Mouse (Mus musculus) midbrain, postnatal 0 days (tissue): ENCODE results near the gene Atp11c. TPM values are rescaled to one million over a fixed set of nuclear protein-coding genes. Genes with fewer than 3 reads are reported as not detected.

Experiments
- ATAC-seq: fragments of 200-750 bp; cut with Nextera tagmentation; 2 replicates; pipeline ENCODE4 v1.8.0; 2017; ENCODE audit warnings: moderate number of reproducible peaks, mild to moderate bottlenecking, moderate TSS enrichment, moderate library complexity; ENCODE audit not compliant: low FRiP score
- DNase-seq: peaks from one replicate; pipeline ENCODE4 v3.0.0-alpha.2; 2015; ENCODE audit warnings: low spot score
- H3K27ac ChIP-seq: fragments of 300-500 bp; sonication (generic); 2 replicates; pipeline ENCODE4 v1.5.1; 2014; ENCODE audit warnings: low read depth, mild to moderate bottlenecking, low read length, mixed read lengths
- H3K27me3 ChIP-seq: fragments of 300-500 bp; sonication (generic); 2 replicates; pipeline ENCODE4 v1.6.1; 2014; ENCODE audit warnings: low read length, control low read depth, mixed read lengths; ENCODE audit not compliant: insufficient read depth
- H3K36me3 ChIP-seq: fragments of 300-500 bp; sonication (generic); 2 replicates; pipeline ENCODE4 v1.6.1; 2014; ENCODE audit warnings: low read length, control low read depth, mixed read lengths; ENCODE audit not compliant: insufficient read depth
- H3K4me1 ChIP-seq: fragments of 300-500 bp; sonication (generic); 2 replicates; pipeline ENCODE4 v1.6.1; 2014; ENCODE audit warnings: mild to moderate bottlenecking, control low read depth, antibody characterized with exemption, low read length, mixed read lengths; ENCODE audit not compliant: insufficient read depth
- H3K4me2 ChIP-seq: fragments of 300-500 bp; sonication (generic); 2 replicates; pipeline ENCODE4 v1.6.1; 2014; ENCODE audit warnings: low read depth, mild to moderate bottlenecking, low read length, mixed read lengths; ENCODE audit not compliant: poor library complexity, severe bottlenecking
- H3K4me3 ChIP-seq: fragments of 300-500 bp; sonication (generic); 2 replicates; pipeline ENCODE4 v1.5.1; 2014; ENCODE audit warnings: low read depth, mild to moderate bottlenecking, low read length, moderate library complexity
- H3K9ac ChIP-seq: fragments of 300-500 bp; sonication (generic); replicated peaks from 2 replicates; pipeline ENCODE4 v1.6.1; 2014; ENCODE audit warnings: mild to moderate bottlenecking, low read length, moderate library complexity, mixed read lengths; ENCODE audit not compliant: poor library complexity, severe bottlenecking
- H3K9me3 ChIP-seq: fragments of 300-500 bp; sonication (generic); 2 replicates; pipeline ENCODE4 v1.6.1; 2016; ENCODE audit warnings: low read length, control low read depth
- CTCF ChIP-seq: IDR thresholded peaks from 2 replicates; pipeline ENCODE4 v1.5.1; 2016; ENCODE audit warnings: antibody characterized with exemption, mild to moderate bottlenecking
- WGBS: fragments of 180-500 bp; shearing (Covaris S2); extraction: QIAGEN DNeasy Blood & Tissue Kit; methylation state at CpG from one replicate; pipeline ENCODE4 v1.1.7; 2014; 5-methylcytosine and 5-hydroxymethylcytosine counted together
- polyA plus RNA-seq: library from polyadenylated mRNA; unstranded; fragments of >200 nt; fragmentation: Nextera tagmentation; extraction: Ambion mirVana; gene quantifications from 2 replicates; pipeline ENCODE4 v1.2.1, GENCODE M21; 2015
- total RNA-seq: library from RNA; depleted of rRNA; stranded (reverse); fragments of >200 nt; gene quantifications from 2 replicates; pipeline ENCODE4 v1.2.3, GENCODE M21; 2014

Atp11c gene
- total and polyA plus RNA-seq, 2 experiments from 2014 or later = 6.0 to 20.3 TPM

GRCm38 (mm10) chrX:60404668-60405044 is 187.8 kb downstream of the Atp11c start:
- H3K27me3 ChIP-seq = no peaks in the 10 kb centered on the region
- peak overlapping the region; percentile 66 for H3K27ac ChIP-seq
- H3K9me3 ChIP-seq = no peaks in the 10 kb centered on the region
- peak overlapping the region; percentile 47 for H3K9ac ChIP-seq
- DNase-seq = peak; percentile 91
- no peaks in the 10 kb centered on the region for H3K36me3 ChIP-seq
- no peaks in the 10 kb centered on the region for H3K4me1 ChIP-seq
- ATAC-seq = peak; percentile 96
- 18% methylated on average over 16 of the region's 17 CpGs for WGBS
- peak overlapping the region; percentile 63 for H3K4me3 ChIP-seq
- peak; percentile 71 for TF ChIP-seq CTCF
- H3K4me2 ChIP-seq = peak overlapping the region; percentile 49

GRCm38 (mm10) chrX:60403764-60404667 is 188.5 kb downstream of the Atp11c start:
- peak overlapping the region; percentile 49 for H3K4me2 ChIP-seq
- TF ChIP-seq CTCF = no peak
- WGBS = 20% methylated on average over 52 of the region's 126 CpGs

GRCm38 (mm10) chrX:60403062-60403763 is 189.3 kb downstream of the Atp11c start:
- no peak for TF ChIP-seq CTCF
- DNase-seq = no peak
- Histone ChIP-seq H3K27ac (no peak overlapping the region), H3K4me1 (no peaks in the 10 kb centered on the region), H3K36me3 (no peaks in the 10 kb centered on the region), H3K4me3 (peak overlapping the region; percentile 63), H3K9me3 (no peaks in the 10 kb centered on the region), H3K9ac (peak overlapping the region; percentile 47), H3K4me2 (peak overlapping the region; percentile 49), H3K27me3 (no peaks in the 10 kb centered on the region)
- no peak for ATAC-seq
- 28% methylated on average over 31 of the region's 46 CpGs for WGBS

More at GRCm38 (mm10) chrX:60403764-60404667, 188.5 kb downstream of the Atp11c start:
- peak overlapping the region; percentile 66 for H3K27ac ChIP-seq
- peak; percentile 83 for ATAC-seq
- peak; percentile 50 for DNase-seq
- H3K27me3 ChIP-seq = no peaks in the 10 kb centered on the region
- H3K9me3 ChIP-seq = no peaks in the 10 kb centered on the region
- peak overlapping the region; percentile 47 for H3K9ac ChIP-seq
- H3K4me1 ChIP-seq = no peaks in the 10 kb centered on the region
- peak overlapping the region; percentile 63 for H3K4me3 ChIP-seq
- no peaks in the 10 kb centered on the region for H3K36me3 ChIP-seq

GRCm38 (mm10) chrX:60394292-60394691 is 198.2 kb downstream of the Atp11c start:
- no peaks in the 10 kb centered on the region for H3K36me3 ChIP-seq
- H3K9ac ChIP-seq = no peak overlapping the region
- no peak for DNase-seq
- H3K4me1 ChIP-seq = no peaks in the 10 kb centered on the region
- H3K9me3 ChIP-seq = no peaks in the 10 kb centered on the region
- no peak overlapping the region for H3K27ac ChIP-seq
- no peak for ATAC-seq
- 60% methylated on average over 4 of the region's 4 CpGs for WGBS
- no peak overlapping the region for H3K4me2 ChIP-seq
- H3K27me3 ChIP-seq = no peaks in the 10 kb centered on the region
- no peak for TF ChIP-seq CTCF
- no peak overlapping the region for H3K4me3 ChIP-seq

GRCm38 (mm10) chrX:60386852-60387251 is 205.6 kb downstream of the Atp11c start:
- no peak for ATAC-seq
- DNase-seq = no peak
- H3K4me2 ChIP-seq = no peak overlapping the region
- H3K27me3 ChIP-seq = no peaks in the 10 kb centered on the region
- 94% methylated on average over 1 of the region's 1 CpGs for WGBS
- TF ChIP-seq CTCF = no peak
- no peak overlapping the region for H3K4me3 ChIP-seq
- no peak overlapping the region for H3K9ac ChIP-seq
- no peaks in the 10 kb centered on the region for H3K4me1 ChIP-seq
- no peaks in the 10 kb centered on the region for H3K9me3 ChIP-seq
- no peak overlapping the region for H3K27ac ChIP-seq
- H3K36me3 ChIP-seq = no peaks in the 10 kb centered on the region

GRCm38 (mm10) chrX:60381711-60382110 is 210.8 kb downstream of the Atp11c start:
- WGBS = 70% methylated on average over 2 of the region's 2 CpGs
- Histone ChIP-seq H3K27ac (no peak overlapping the region), H3K27me3 (no peaks in the 10 kb centered on the region)

More at GRCm38 (mm10) chrX:60381711-60382110, 210.8 kb downstream of the Atp11c start:
- H3K4me1 ChIP-seq = no peaks in the 10 kb centered on the region
- H3K9me3 ChIP-seq = no peaks in the 10 kb centered on the region
- DNase-seq (no peak), ATAC-seq (no peak)
- H3K36me3 ChIP-seq = no peaks in the 10 kb centered on the region
- TF ChIP-seq CTCF = no peak
- H3K4me2 ChIP-seq = no peak overlapping the region
- H3K9ac ChIP-seq = no peak overlapping the region
- no peak overlapping the region for H3K4me3 ChIP-seq
